Mouse (Mus musculus) embryonic facial prominence, embryonic 11.5 days (tissue): Measurements from ENCODE around the gene Bscl2. TPM values are rescaled to one million over a fixed set of nuclear protein-coding genes. Genes with fewer than 3 reads are reported as not detected.
A peak's percentile ranks its signal among the peaks of the same experiment; 100 is the strongest.
"Not testable (repeated sequence)": the region's sequence is repeated elsewhere in the genome, so short reads cannot be mapped to it uniquely, and the experiment has no call there.

Experiments used
- ATAC-seq: fragments of 200-750 bp; cut with Nextera tagmentation; replicated peaks from 2 replicates; pipeline ENCODE4 v1.8.0; 2017; ENCODE audit warnings: low read depth; ENCODE audit not compliant: insufficient number of reproducible peaks, low FRiP score, low TSS enrichment
- DNase-seq: peaks from one replicate; pipeline ENCODE4 v3.0.0-alpha.2; 2015; ENCODE audit warnings: low spot score
- H3K27ac ChIP-seq: fragments of 300-500 bp; sonication (generic); replicated peaks from 2 replicates; pipeline ENCODE4 v1.5.1; 2014; ENCODE audit warnings: mild to moderate bottlenecking, low read depth, low read length, control low read depth
- H3K27me3 ChIP-seq: fragments of 300-500 bp; sonication (generic); 2 replicates; pipeline ENCODE4 v1.6.1; 2014; ENCODE audit warnings: mild to moderate bottlenecking, low read length, moderate library complexity, mixed read lengths; ENCODE audit not compliant: control insufficient read depth, insufficient read depth
- H3K36me3 ChIP-seq: fragments of 300-500 bp; sonication (generic); replicated peaks from 2 replicates; pipeline ENCODE4 v1.6.1; 2014; ENCODE audit warnings: low read depth, mild to moderate bottlenecking, low read length, moderate library complexity, mixed read lengths; ENCODE audit not compliant: control insufficient read depth, insufficient read depth
- H3K4me1 ChIP-seq: fragments of 300-500 bp; sonication (generic); 2 replicates; pipeline ENCODE4 v1.6.1; 2014; ENCODE audit warnings: low read length, mixed read lengths; ENCODE audit not compliant: control insufficient read depth, insufficient read depth
- H3K4me2 ChIP-seq: fragments of 300-500 bp; sonication (generic); 2 replicates; pipeline ENCODE4 v1.6.1; 2014; ENCODE audit warnings: low read depth, mild to moderate bottlenecking, control low read depth, low read length, moderate library complexity
- H3K4me3 ChIP-seq: fragments of 300-500 bp; sonication (generic); 2 replicates; pipeline ENCODE4 v1.5.1; 2014; ENCODE audit warnings: low read depth, low read length, control low read depth
- H3K9ac ChIP-seq: fragments of 300-500 bp; sonication (generic); replicated peaks from 2 replicates; pipeline ENCODE4 v1.6.1; 2014; ENCODE audit warnings: mild to moderate bottlenecking, control low read depth, low read length
- H3K9me3 ChIP-seq: fragments of 300-500 bp; sonication (generic); replicated peaks from 2 replicates; pipeline ENCODE4 v1.6.1; 2016; ENCODE audit warnings: mild to moderate bottlenecking, low read length, inconsistent platforms, mixed read lengths; ENCODE audit not compliant: control insufficient read depth
- WGBS: fragments of 180-500 bp; shearing (Covaris S2); extraction: QIAGEN DNeasy Blood & Tissue Kit; methylation state at CpG from one replicate; pipeline ENCODE4 v1.1.7; 2014; 5-methylcytosine and 5-hydroxymethylcytosine counted together
- polyA plus RNA-seq: library from polyadenylated mRNA; unstranded; fragments of >200 nt; fragmentation: Nextera tagmentation; extraction: Ambion mirVana; gene quantifications from 2 replicates; pipeline ENCODE4 v1.2.1, GENCODE M21; 2014

The Bscl2 gene
- polyA plus RNA-seq, 1 experiment from 2014 or later: 29.9 TPM

DNA sequence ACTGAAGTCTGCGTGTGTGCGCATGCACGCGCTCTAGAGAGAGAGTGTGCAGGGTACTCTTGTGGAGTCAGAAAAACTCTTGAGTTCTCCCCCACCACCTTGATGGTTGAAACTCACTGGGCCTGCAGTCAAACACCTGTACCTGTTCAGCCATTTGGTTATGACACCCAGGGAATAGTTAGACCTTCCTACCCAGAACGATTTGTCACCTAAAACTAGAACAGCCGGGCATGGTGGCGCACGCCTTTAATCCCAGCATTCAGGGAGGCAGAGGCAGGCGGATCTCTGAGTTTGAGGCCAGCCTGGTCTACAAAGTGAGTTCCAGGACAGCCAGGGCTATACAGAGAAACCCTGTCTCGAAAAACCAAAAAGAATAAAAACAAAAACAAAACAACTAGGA lies 940 bp upstream of the Bscl2 start:
- H3K9me3 ChIP-seq, H3K9ac ChIP-seq, DNase-seq, H3K4me3 ChIP-seq, H3K4me2 ChIP-seq, H3K4me1 ChIP-seq, ATAC-seq, H3K27ac ChIP-seq, H3K27me3 ChIP-seq: not testable (repeated sequence)
- WGBS: 94% methylated on average over 10 of the region's 10 CpGs
- peaks cover 11% of the 10 kb centered on the region for H3K36me3 ChIP-seq

DNA sequence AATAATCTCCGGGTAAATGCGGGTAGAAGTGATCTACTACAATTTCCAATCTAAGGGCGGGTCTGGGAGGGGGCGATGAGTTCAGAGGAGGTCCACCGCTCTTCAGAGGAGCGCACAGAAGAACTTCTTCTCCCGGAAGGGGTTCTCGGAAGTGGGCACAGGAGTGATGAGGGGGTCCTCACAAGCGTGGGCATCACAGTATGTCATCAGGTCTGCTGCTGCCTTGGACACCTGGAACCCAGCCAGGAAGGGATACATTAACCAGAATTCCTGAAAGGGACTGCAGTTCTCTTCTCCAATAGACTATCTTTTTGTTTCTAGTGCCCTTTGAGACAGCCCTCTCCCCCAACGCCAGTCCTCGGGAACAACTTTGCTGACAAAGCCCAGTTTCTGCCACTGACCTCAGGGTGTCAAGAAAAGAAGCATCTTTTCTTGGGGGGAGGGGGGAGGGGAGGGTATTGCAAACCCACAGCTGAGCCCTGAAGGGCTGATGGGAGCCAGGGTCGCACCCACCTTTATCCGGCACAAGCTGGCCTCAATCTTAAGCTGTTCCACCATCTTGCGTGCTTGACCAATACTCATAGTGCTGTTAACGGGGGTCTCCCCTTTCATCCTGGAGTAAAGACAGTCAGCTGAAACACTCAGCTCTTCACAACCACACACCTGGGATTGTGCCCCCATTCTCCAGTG lies 919 bp downstream of the Bscl2 start:
- WGBS: 25% methylated on average over 15 of the region's 15 CpGs
- Histone ChIP-seq H3K9me3 (no peaks in the 10 kb centered on the region), H3K4me2 (peak overlapping the region; percentile 79), H3K9ac (peak overlapping the region; percentile 82), H3K27me3 (no peaks in the 10 kb centered on the region), H3K4me3 (peak overlapping the region; percentile 39), H3K4me1 (peaks cover 2% of the 10 kb centered on the region; the same call in 1 of the 2 replicates), H3K27ac (peak overlapping the region; percentile 95), H3K36me3 (peaks cover 6% of the 10 kb centered on the region)
- ATAC-seq (0 out of 2 replicates have a peak, but pooled peaks have one; percentile 2), DNase-seq (peak; percentile 46)

DNA sequence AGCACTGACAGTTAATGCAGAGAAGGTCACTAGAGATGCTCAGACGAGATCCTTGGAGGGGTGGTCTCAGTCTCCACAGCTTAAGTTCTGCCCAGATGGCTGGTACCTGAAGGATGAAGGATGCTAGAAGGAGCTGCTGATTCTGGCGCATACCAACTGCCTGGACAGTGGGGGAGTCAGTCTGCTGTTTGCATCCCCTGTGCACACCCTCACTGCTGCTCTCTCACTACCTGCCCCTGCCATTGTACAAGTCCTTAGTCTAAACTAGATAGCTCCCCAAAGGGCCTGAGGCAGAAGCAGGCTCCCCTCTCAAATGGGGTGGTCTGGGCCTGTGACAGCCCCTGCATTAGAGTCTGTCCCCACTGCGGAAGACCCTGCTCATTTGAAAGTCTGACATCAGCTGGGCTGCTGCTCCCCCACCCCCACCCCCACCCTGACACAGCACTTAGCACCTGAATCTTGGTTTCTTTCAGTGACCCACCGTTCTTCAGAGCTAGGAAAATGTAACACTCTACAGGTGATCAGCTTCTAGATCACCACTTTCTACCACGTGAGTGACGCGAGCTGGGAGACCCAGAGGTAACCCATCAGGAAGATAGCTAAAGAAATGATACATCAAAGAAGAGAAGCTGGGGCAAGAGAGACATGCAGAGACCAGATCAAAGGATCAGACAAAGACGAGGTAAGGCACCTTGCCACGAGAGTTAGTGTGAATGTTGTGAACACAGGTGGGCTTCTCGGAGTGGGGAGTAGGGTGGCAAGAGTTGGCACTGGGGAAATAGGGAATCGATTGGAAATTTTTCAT lies 2.0 kb downstream of the Bscl2 start, which contains the start of gene Gng3:
Gng3 (minus strand) TSS at position 92 of the 805 bp plus-strand sequence.
- DNase-seq (peak; percentile 63), ATAC-seq (peak; percentile 77)
- Histone ChIP-seq H3K9ac (peak within 1 kb of the TSS; percentile 82), H3K4me2 (peak within 1 kb of the TSS; percentile 79), H3K36me3 (peaks cover 4% of the 10 kb centered on the region), H3K27me3 (no peaks in the 10 kb centered on the region), H3K27ac (peak within 1 kb of the TSS; percentile 95), H3K9me3 (no peaks in the 10 kb centered on the region), H3K4me3 (peak within 1 kb of the TSS; percentile 39), H3K4me1 (peaks cover 2% of the 10 kb centered on the region; the same call in 1 of the 2 replicates)
- WGBS: 46% methylated on average over 11 of the region's 11 CpGs

DNA sequence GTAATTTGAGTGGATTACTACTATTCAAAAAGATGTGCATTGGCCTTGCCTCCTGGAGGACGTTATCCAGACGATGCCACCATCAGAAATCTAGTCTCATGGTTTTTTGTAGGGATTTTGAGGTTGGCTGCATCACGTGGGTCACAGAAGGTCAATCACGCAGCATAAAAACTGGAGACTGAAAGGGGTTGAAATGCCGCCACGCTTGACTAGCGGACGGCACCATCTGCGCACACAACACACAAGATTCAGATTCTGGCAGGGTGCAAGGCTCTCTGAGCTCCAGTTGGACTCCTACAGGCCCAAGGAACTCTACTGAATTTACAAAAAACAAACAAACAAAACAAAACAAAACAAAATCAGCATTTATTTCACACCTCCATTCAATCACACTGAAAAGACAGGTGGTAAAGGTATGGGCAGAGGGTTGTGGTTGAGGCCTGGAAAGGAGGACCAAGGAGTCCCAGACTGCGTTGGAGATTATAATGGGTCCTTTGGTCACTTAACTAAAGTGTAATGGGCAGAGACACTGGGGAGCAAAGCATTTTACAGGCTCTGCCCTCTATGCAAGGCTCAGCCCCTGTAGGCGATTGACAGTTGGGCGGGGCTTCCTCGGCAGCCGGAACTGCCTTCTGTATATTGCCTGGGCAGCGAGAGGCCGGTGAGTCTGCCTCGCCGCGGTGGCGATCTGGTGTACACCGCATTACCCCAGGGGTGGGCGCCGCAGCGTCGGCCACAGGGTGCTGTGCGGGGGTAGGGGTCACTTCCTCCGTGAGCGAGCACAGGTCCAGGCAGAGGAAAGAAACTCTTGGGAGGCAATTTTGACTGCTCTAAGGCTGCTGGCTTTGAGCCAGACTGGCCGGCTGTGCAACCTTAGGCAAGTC lies 2.9 kb downstream of the Bscl2 start:
- Histone ChIP-seq H3K36me3 (no peaks in the 10 kb centered on the region), H3K4me3 (peak overlapping the region; percentile 27), H3K9me3 (no peaks in the 10 kb centered on the region), H3K4me1 (peaks cover 2% of the 10 kb centered on the region; the same call in 1 of the 2 replicates), H3K9ac (peak overlapping the region; percentile 52), H3K4me2 (peak overlapping the region; percentile 62), H3K27ac (no peak overlapping the region), H3K27me3 (no peaks in the 10 kb centered on the region)
- peak; percentile 68 for DNase-seq
- WGBS: 22% methylated on average over 29 of the region's 29 CpGs
- ATAC-seq: peak; percentile 66; the same call in 1 of the 2 replicates

DNA sequence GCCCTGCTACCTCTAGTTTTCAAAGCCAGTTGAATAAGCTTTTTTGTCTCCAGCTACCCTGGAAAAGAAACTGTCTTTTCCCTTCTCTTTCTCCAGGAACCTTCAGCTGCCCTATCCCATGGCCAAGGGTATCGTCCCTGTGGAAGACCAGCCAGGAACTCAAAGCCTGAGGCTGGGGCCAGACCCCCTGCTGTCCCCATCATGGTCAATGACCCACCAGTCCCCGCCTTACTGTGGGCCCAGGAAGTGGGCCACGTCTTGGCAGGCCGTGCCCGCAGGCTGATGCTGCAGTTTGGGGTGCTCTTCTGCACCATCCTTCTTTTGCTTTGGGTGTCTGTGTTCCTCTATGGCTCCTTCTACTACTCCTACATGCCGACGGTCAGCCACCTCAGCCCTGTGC lies 3.7 kb downstream of the Bscl2 start:
- H3K27ac ChIP-seq: no peak overlapping the region
- peaks cover 2% of the 10 kb centered on the region; the same call in 1 of the 2 replicates for H3K4me1 ChIP-seq
- no peaks in the 10 kb centered on the region for H3K9me3 ChIP-seq
- DNase-seq: no peak
- H3K27me3 ChIP-seq: no peaks in the 10 kb centered on the region
- no peaks in the 10 kb centered on the region for H3K36me3 ChIP-seq
- peak overlapping the region; percentile 62 for H3K4me2 ChIP-seq
- 90% methylated on average over 7 of the region's 7 CpGs for WGBS
- H3K9ac ChIP-seq: no peak overlapping the region
- no peak for ATAC-seq
- no peak overlapping the region for H3K4me3 ChIP-seq

DNA sequence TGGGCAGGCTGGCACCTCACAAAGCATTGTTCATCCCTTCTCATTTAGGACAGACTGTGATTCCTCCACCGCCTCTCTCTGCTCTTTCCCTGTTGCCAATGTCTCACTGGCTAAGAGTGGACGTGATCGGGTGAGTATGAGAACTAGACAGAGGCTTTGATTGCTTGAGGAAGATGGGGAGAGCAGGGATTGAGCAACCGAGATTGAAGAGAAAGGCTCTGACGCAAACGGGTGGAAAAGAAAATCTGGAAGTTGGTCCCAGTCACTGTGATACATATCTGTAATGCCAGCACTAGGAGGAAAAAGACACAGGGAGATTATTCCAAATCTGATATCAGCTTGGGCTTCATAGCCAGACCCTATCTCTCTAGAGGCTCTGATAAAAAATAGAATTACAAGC lies 5.7 kb downstream of the Bscl2 start:
- no peak for ATAC-seq
- H3K36me3 ChIP-seq: no peaks in the 10 kb centered on the region
- WGBS: 87% methylated on average over 6 of the region's 6 CpGs

DNA sequence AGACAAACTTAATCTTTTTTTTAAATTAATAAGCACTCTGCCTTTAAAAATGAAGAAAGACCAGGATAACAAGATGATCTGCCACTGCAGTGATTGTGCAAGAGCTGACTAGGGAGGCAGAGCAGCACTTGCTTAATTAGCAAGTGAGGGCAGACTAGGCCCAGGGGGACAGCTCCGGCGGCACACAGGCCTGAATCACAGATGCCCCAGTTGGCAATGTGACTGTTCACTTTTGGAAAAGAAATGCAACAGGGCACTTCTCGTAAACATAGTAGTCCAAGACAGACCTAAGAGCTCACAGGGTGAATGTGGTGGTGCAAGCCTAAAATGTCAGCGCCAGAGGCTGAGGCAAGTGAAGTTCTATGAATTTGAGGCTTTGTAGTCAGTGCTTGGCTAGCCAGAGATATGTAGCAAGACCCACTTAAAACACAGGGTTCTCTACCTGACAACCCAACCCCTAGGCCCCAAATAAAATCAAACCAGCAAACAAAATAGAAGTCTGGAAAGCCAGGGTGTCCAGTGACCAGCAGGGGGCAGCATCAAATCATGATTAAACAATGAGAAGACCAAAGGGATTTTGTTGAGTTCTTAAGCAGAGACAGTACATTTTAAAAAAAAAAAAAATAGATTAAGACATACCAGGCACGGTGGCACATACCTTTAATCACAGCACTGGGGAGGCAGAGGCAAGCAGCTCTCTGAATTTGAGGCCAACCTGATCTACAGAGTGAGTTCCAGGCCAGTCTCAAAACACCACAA lies 7.3 kb downstream of the Bscl2 start:
- H3K4me1 ChIP-seq: 0 out of 2 replicates have a peak, but pooled peaks cover 2% of the 10 kb centered on the region
- ATAC-seq (no peak), DNase-seq (peak; percentile 89)
- no peaks in the 10 kb centered on the region for H3K27me3 ChIP-seq
- 67% methylated on average over 5 of the region's 5 CpGs for WGBS
- H3K4me2 ChIP-seq: no peak overlapping the region
- H3K9me3 ChIP-seq: no peaks in the 10 kb centered on the region
- no peak overlapping the region for H3K9ac ChIP-seq
- no peaks in the 10 kb centered on the region for H3K36me3 ChIP-seq
- no peak overlapping the region for H3K27ac ChIP-seq
- no peak overlapping the region for H3K4me3 ChIP-seq

More for the DNA sequence above, 5.7 kb downstream of the Bscl2 start:
- no peak overlapping the region for H3K4me3 ChIP-seq
- no peak overlapping the region for H3K27ac ChIP-seq
- H3K27me3 ChIP-seq: no peaks in the 10 kb centered on the region
- no peak overlapping the region for H3K4me2 ChIP-seq
- H3K4me1 ChIP-seq: peaks cover 2% of the 10 kb centered on the region; the same call in 1 of the 2 replicates
- no peak overlapping the region for H3K9ac ChIP-seq
- DNase-seq: no peak
- no peaks in the 10 kb centered on the region for H3K9me3 ChIP-seq
